Mouse (Mus musculus) MEL (cell line): ENCODE measurements around the gene Fbxo7.

Source experiments
- BHLHE40 ChIP-seq: IDR thresholded peaks from 2 replicates; pipeline ENCODE4 v1.6.1; 2012; ENCODE audit warnings: low read depth, mild to moderate bottlenecking, inconsistent platforms, low read length, improper control_type of control experiment, borderline replicate concordance
- CTCF ChIP-seq, 3 experiments: IDR thresholded peaks in 2 of 3; conservative IDR thresholded peaks in 1 of 3; 2 replicates each; pipeline ENCODE4 v1.5.1; 2011 to 2012; ENCODE audit warnings: low read length in 3 of 3, low read depth in 2 of 3, mild to moderate bottlenecking in 2 of 3, improper control_type of control experiment in 1 of 3, inconsistent platforms in 1 of 3, mixed read lengths in 1 of 3, moderate library complexity in 1 of 3; ENCODE audit not compliant: control insufficient read depth in 1 of 3, insufficient read depth in 1 of 3, poor library complexity in 1 of 3, severe bottlenecking in 1 of 3
- EP300 ChIP-seq, 2 experiments: IDR thresholded peaks; 2 replicates each; pipeline ENCODE4 v1.6.1; 2011; ENCODE audit warnings: improper control_type of control experiment in 2 of 2, low read length in 2 of 2, low read depth in 1 of 2, mild to moderate bottlenecking in 1 of 2
- GATA1 ChIP-seq: IDR thresholded peaks from 2 replicates; pipeline ENCODE4 v1.6.1; 2011; ENCODE audit warnings: low read depth, low read length, improper control_type of control experiment
- JUND ChIP-seq: IDR thresholded peaks from 2 replicates; pipeline ENCODE4 v1.6.1; 2011; ENCODE audit warnings: low read depth, mild to moderate bottlenecking, improper control_type of control experiment, low read length
- MAZ ChIP-seq: IDR thresholded peaks from 2 replicates; pipeline ENCODE4 v1.6.1; 2012; ENCODE audit warnings: low read depth, mild to moderate bottlenecking, inconsistent platforms, low read length, improper control_type of control experiment
- POLR2A ChIP-seq, 2 experiments: IDR thresholded peaks; 2 replicates each; pipeline ENCODE4 v1.6.1; 2011 to 2012; ENCODE audit warnings: low read length in 2 of 2, mild to moderate bottlenecking in 2 of 2, control low read depth in 1 of 2, improper control_type of control experiment in 1 of 2, low read depth in 1 of 2, moderate library complexity in 1 of 2; ENCODE audit not compliant: control insufficient read depth in 1 of 2, insufficient read depth in 1 of 2, poor library complexity in 1 of 2
- POLR2AphosphoS5 ChIP-seq: IDR thresholded peaks from 2 replicates; pipeline ENCODE4 v1.6.1; 2012; ENCODE audit warnings: low read depth, borderline replicate concordance, mild to moderate bottlenecking, inconsistent platforms, low read length, moderate library complexity, mixed read lengths
- USF1 ChIP-seq: IDR thresholded peaks from 2 replicates; pipeline ENCODE4 v1.6.1; 2014; ENCODE audit warnings: low read depth, mild to moderate bottlenecking, inconsistent platforms, low read length, improper control_type of control experiment, moderate library complexity
- USF2 ChIP-seq, 2 experiments: IDR thresholded peaks; 2 replicates each; pipeline ENCODE4 v1.6.1; 2011 to 2012; ENCODE audit warnings: improper control_type of control experiment in 2 of 2, low read length in 2 of 2, borderline replicate concordance in 1 of 2, inconsistent platforms in 1 of 2, low read depth in 1 of 2, mild to moderate bottlenecking in 1 of 2; ENCODE audit not compliant: insufficient read depth in 1 of 2
- ZC3H11A ChIP-seq: IDR thresholded peaks from 2 replicates; pipeline ENCODE4 v1.6.1; 2012; ENCODE audit warnings: low read depth, mild to moderate bottlenecking, inconsistent platforms, low read length, improper control_type of control experiment

- TF ChIP-seq USF1 (no peak), CTCF (IDR thresholded peaks at IDR 0.05 in 2 of 3, conservative IDR thresholded peaks at IDR 0.05 in 1 of 3; ENCODE audit: control insufficient read depth in 1 of 3, insufficient read depth in 1 of 3, low read depth in 2 of 3, low read length in 3 of 3, poor library complexity in 1 of 3, severe bottlenecking in 1 of 3) (no peak), USF2 (IDR thresholded peaks at IDR 0.05; ENCODE audit: borderline replicate concordance in 1 of 2, insufficient read depth in 1 of 2, low read depth in 1 of 2, low read length in 2 of 2) (no peak), EP300 (IDR thresholded peaks at IDR 0.05; ENCODE audit: low read depth in 1 of 2, low read length in 2 of 2) (no peak), ZC3H11A (no peak), POLR2A (IDR thresholded peaks at IDR 0.05; ENCODE audit: control insufficient read depth in 1 of 2, insufficient read depth in 1 of 2, low read depth in 1 of 2, low read length in 2 of 2, poor library complexity in 1 of 2) (no peak), MAZ (no peak), POLR2AphosphoS5 (no peak), BHLHE40 (no peak), GATA1 (no peak), JUND (no peak)
Observed at GRCm38 (mm10) chr10:86017781-86018180, 4.0 kb upstream of the Fbxo7 start.
